Mouse (Mus musculus) E14TG2a.4 (cell line): ENCODE measurements at regions not wholly inside any gene's neighbourhood (a gene's known extent, or its start where the extent isn't known, plus 50 kb on each side); places are given as distances from the start of the nearest gene placed in this dataset.

ENCODE experiments used
- CTCF ChIP-seq: conservative IDR thresholded peaks from 2 replicates; pipeline ENCODE4 v1.5.1; 2014; ENCODE audit warnings: low read length
- NANOG ChIP-seq: IDR thresholded peaks from 2 replicates; pipeline ENCODE4 v1.6.1; 2014; ENCODE audit warnings: borderline replicate concordance, low read length, mixed read lengths
- POU5F1 ChIP-seq: IDR thresholded peaks from 2 replicates; pipeline ENCODE4 v1.6.1; 2014; ENCODE audit warnings: low read length, borderline replicate concordance

GRCm38 (mm10) chr13:5259760-5260159 lies 601.5 kb upstream of the Klf6 start:
- no peak for TF ChIP-seq CTCF
- TF ChIP-seq NANOG, result no peak
- TF ChIP-seq POU5F1, result no peak
